Mouse (Mus musculus) heart, postnatal 4 days (tissue): ENCODE data around the gene Scnn1a. TPM values are rescaled to one million over a fixed set of nuclear protein-coding genes. Genes with fewer than 3 reads are reported as not detected.

Source experiments
- DNase-seq: peaks from one replicate; pipeline ENCODE4 v3.0.0; 2021
- total RNA-seq, 2 experiments: library from RNA; stranded (reverse); gene quantifications; 2 replicates each; pipeline ENCODE4 v1.2.3; 2021

The Scnn1a gene
- total RNA-seq, 2 experiments from 2014 or later = 0.83 to 1.1 TPM

DNA sequence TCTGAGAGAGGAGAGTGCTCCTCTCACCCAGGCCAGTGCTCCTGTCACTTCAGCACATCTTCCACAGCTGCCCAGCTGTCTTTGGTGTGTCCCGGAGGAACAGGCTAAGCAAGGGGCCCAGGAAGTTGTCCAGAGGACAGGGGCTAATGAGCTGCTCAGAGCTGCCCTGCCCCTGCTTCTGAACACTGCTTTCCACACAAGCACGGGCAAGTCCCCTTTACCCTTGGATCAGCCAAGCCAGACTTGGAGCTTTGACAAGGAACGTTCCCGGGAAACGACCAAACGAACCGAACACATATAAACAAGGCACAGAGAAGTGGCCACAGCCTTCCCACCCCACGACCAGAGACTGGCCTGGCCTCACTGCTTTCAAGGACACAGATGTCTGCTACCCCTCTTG lies 23.6 kb downstream of the Scnn1a start:
- peak; percentile 48 for DNase-seq

DNA sequence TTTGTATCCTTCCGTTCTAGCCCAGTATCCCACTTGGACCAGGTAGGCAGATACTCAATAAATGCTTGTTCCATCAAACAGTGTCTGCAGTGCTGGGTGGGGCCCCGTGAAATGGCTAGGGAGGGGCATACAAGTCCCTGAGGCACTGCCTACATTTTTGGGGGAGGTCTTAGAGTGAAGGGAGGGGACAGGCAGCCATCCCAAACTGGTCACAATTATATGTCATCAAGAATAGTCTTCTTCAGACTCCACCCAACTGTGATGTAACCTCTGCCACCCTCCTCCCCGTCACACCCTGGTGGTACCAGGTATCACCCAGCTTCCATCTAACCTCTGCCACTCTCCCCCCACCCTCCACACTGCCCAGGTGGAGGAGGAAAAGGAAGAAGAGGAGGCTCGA lies 24.4 kb downstream of the Scnn1a start:
- DNase-seq = no peak

DNA sequence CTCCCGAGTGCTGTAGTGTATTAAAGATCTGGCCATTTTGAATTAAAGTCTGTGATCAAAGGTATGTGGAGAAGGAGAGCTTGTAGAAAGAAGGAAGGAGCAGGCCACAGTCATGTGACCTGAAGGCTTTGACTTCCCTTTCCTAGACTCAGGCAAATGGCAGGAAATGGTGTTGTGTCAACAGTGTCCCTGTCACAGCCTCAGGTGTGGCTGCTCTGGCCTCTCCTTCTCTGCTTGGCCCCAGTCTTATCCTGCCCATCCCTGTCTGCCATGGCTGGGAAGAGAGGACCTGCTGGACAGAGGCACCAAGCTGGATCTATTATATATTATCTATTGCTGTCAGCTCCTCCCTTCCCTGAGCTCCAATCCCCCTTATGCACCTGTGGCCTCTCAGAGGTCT lies 25.2 kb downstream of the Scnn1a start:
- no peak for DNase-seq

DNA sequence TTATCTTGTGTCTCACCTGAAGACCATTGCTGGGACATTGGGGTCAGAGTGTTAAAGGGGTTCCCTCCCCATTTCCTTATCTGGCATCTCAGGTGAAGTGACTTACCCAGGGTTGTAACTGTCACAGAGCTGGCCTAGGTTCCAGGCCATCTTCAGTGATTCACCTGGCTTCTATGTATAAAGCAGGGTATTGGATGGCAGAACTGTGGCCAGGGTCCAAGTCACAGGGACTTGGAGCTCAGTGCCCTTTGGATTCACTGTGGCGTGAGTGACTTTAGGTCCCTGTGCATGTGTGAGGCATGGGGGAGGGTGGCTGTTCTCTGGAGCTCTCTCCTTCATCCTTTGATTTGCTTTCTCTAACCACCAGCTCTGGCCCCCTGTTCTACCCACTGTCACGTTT lies 25.6 kb downstream of the Scnn1a start:
- no peak for DNase-seq

DNA sequence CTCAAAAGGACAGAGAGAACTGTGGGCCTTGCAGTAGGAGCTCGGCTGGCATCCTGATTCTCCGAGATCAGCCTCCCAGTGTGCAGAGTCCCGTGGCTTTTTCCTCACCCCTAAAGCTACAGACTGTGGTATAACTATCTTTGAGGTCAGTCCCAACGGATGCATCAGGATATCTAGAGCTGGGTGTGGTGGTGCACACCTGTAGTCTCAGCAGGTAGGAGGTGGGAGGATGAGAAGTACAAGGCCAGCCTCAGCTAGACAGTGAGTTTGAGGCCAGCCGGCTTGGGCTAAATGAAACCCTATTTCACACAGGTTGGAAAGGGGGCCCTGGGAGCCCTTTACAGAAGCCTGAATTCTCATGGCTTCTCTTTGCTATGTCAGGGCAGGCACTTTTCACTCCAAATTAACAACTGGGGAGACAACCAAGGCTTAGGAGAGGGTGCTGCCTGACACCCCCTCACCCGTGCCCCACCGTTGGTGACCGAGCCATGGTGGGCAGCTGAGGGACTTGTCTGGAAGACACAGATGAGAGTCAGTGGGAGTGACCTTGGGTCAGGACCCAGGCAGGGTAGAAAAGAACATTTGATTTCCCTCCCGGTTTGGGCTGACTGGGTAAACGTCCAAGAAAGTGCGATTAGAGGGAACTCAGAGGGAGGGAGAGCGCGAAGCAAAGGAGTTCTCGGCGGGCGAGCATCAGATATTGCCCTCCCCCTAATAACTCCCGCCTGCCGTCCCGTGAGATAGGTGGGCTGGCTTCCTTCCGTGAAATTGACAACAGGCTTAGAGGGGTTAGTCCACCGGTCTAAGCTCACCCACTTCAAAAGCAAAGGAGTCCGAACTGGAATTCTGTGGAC lies 28.5 kb downstream of the Scnn1a start, which contains the start of gene Tnfrsf1a:
Tnfrsf1a (plus strand) TSS at position 642 of the 854 bp plus-strand sequence.
- DNase-seq = peak; percentile 48

DNA sequence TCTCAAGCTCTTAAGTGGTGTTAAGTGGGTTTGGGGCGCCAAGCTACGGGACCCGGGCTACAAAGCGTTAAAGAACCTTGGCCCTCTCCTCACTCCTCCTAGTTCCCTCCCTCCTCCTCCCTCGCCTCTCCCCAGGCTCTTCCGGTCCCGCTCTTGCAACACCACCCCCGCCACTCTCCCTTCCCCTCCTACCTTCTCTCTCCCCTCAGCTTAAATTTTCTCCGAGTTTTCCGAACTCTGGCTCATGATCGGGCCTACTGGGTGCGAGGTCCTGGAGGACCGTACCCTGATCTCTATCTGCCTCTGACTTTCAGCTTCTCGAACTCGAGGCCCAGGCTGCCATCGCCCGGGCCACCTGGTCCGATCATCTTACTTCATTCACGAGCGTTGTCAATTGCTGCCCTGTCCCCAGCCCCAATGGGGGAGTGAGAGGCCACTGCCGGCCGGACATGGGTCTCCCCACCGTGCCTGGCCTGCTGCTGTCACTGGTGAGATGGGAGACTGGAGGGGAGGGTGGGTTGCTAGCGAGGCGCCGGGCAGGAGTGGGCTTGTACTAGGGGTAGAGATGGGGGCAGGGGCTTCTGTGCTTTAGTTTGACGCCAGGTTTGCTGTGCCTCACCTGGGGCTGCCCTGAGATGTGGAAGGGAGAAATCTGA lies 29.2 kb downstream of the Scnn1a start:
- DNase-seq = peak; percentile 71

DNA sequence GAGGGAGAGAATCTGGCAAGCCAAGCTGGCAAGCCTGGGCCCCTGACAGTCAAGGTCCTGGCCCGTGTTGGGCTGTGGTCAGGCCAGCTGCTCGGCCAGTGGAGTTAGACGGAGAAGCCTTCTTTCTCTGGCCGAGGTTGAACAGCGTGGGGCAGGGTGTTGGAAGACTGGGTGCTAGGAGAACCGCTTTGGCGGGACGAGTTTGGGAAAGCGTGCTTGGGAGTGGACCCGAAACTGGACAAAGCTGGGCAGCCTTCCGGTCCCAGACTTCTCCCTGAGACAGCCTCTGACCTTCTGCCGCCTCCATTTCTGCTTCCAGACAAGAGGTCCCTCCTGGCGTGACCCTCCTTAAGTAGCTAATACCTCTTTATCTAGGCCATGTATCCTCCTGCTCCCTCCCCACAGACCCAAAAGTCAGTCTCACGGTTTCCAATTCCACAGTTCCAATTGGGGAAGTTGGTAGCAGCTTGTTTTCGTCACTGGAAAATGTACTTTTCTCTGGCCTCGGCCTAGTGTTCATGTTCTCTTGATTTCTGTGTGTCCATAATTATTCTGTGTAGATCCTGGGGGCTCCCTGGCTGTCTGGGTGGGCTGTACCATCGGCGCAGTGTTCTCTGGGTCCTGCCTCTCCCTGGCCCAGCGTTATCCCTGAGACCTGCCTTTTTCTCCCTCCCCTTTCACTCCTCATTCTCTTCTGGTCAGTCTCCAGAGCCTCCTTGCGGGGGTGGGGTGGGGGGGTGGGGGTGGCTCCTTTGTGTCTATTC lies 30.0 kb downstream of the Scnn1a start:
- peak; percentile 42 for DNase-seq

DNA sequence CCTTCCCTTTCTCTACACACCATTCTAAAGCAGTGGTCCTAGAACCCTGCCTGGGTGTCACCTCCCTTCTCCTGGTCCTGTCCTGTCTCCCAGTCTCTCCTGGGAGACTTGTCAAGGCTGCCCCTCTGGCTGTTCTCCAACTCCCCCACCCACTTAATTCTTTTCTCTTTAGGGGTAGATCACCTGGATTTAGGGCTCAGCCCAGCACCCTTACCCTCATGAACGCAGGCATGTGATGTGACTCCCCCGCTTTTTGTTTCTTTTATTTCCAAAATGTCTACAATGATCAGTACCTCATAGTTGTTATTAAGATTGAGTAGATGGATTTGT lies 30.5 kb downstream of the Scnn1a start:
- DNase-seq = no peak

DNA sequence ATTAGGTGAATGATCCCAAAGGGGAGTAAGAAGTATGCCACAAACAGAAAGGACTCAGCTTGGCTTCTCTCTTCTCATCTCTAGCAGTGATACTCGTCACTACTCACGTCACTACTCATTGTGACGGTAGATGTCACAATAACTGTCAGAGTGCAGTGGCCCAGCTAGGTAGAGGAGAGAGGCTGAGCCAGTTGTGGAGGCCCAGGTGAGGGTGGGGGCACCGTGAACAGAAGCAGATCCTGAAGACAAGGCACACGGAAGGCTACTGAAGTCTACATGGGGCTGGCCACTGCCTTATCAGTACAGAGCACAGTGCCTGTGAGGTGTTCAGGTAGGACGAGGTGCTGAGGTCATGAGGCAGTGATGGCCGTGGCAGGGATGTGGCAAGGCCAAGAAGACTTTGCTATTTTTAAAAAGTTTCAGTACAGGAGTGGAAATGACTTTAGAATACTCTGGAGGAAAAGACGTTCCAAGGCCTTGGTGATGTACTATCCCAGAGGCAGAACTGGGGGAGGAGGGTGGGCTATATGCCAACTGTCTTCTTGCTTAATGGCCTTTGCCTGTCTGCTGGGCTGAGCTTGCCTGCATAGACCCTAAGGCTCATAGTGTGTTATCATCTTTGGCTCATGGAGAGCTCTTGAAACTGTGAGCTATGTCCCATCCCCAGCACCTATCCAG lies 31.0 kb downstream of the Scnn1a start:
- peak; percentile 68 for DNase-seq

DNA sequence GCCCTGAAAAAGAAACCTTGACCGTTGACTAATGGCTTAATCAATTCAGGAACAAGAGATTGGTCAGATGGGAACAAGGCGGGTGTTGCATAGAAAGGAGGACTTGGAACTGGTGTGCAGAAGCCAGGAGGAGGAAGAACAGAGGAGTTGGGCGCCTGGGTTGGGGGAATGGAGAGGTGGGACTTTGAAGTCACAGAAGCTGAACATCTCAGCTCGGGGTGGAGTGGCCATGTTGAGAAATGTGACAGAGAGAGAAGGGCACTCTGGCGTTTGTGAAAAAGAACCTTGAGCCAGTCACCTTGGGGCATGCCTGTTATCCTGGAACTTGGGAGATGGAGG lies 31.6 kb downstream of the Scnn1a start:
- no peak for DNase-seq

DNA sequence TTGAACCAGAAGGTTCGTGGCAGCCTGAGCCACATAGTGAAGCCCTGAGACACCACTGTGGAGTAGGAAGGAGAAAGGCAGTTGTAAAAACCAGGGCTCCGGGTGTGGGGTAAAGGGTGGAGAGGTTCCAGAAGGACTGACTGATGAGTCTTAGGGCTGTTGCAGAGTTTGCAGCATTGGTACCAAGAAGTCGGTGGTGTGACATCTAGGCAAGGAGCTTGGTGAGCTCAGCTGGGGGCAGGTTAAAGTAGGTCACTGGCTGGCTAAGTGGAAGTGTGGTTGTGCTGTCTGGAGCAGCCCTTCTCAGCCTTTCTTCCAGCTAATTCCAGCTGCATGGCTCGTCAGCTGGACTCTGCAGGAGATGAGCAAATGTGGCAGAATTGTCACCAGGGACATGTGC lies 32.4 kb downstream of the Scnn1a start:
- no peak for DNase-seq

DNA sequence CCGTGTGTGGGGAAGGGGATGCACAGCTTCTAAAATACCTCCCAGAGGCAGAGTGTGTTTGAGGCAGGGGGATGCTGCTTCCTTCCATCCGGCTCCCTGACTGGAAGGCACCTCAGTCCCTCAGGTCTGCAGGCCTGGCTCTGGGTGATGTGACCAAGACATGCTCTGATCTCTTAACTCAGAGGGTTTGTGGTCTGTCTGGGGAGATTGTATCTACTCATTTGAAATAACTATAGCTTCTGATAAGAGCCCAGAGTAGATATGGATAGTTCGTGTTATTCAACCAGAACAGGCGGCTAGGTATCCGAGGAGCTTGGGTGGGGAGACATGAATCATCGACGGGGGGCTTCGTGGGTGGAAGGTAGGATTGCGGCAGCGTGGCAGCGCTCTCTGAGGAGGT lies 32.8 kb downstream of the Scnn1a start:
- no peak for DNase-seq

DNA sequence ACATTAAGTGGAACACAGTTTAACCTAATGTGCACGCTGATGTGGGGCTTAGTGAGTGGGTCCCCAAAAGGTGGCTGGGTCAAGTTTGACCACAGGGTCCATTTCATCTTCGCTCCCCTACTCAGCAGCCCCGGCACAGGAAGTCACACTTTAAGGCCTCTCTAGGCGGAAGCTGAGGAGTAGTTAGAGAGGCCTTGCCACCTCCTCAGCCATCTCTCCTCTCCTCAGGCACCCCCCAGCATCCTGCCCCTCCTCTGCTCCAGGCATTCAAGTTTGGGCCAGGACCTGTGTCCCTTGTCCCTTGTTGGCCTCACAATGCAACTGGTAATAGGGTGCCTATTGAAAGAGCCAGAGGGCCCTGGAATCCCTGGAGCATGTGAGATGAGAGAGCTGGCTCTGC lies 33.2 kb downstream of the Scnn1a start:
- no peak for DNase-seq

DNA sequence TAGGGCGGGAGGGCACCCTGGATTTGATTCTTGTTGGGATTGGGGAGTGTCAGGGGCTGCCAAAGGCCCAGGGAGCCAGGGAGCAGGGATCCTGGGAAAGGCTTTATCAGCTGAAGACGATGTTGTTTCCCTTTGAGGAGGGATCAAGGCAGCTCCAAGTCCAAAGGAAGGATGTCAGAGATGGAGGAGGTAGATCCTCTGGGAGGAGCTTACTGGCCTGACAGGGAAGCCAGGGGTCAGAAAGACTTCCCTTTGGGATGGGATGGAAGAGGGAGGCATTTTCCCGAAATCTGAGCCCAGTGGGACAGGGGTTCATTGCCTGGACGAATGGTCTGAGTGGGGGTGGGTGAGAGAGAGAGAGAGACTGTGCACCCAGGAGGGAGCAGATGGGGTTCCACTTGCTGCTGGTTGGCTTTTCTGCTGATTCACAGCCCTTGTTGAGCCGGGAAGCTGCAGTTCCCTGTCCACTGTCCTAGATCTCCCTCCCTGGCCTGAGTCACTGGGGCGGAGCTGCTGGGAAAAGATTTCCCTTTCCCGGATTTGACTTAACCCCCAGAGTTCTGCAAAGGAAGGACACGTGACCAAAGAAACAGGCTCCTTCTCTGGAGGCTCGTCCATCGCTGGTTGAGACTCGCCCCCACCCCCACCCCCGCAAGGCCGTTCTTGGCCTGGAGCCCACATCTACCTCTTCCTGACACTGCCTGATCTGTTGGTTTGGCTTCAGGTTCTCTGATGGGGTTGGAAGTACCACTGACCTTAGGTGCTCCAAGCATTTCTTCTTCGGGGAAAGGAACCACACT lies 34.1 kb downstream of the Scnn1a start:
- DNase-seq = peak; percentile 73

DNA sequence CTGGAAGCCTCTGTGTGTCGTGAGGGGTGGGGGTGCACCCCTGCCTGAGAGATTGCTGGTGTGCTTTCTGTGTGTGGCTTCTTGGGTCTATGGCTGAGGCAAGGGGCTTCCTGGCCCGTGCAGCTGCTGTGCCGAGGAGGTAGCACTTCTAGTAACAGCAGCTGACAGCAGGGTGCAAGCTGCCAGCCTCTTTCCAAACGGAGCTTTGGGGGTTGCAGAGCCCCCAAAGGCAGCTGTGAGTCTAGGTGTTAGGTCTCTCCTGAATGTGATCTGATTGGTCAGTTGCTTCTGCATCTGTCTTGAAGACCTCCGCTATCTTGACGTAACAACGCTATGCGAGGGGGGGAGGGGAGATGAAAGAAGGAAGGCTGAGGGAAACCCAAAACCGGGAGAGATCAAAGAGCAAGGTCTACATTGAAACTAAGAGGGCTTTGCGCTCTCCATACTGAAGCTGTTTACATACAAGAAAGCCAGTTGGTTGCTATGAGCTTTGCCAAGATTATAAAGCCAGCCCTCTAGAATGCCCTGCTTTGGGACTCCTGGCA lies 34.8 kb downstream of the Scnn1a start:
- DNase-seq = no peak

DNA sequence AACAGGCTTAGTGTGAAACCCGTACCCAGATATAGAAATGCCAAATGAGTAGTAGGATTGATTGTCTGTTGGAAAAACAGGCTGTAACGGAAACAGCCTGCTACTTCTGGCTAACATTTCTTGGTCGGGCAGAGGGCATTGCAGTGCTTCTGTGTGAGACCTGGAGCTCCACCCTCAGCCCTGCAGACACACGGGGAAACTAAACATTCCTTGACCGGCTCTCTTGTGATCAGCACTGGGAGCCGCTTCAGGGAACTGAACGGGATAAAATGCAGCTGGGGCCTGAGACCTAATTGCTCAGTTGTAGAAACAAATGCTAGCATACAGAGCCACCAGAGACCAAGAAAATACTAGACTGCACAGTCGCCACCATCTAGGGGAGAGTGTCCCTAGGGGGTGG lies 35.8 kb downstream of the Scnn1a start:
- DNase-seq = no peak

DNA sequence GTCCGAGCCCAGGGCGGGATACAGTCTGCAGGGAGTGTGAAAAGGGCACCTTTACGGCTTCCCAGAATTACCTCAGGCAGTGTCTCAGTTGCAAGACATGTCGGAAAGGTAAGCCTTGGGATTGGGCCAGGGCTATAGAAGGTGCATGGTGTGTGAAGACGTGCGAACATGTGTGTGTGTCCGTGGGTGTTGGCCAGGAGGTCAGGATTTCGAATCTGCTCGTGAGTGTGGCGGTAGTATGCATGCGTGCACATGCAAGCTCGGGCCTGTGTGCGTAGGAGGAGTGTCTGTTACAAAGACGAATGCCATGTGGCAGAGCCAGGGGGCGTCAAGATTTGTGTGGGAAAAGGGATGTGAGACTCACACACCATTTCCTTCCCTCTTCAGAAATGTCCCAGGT lies 36.9 kb downstream of the Scnn1a start:
- no peak for DNase-seq

DNA sequence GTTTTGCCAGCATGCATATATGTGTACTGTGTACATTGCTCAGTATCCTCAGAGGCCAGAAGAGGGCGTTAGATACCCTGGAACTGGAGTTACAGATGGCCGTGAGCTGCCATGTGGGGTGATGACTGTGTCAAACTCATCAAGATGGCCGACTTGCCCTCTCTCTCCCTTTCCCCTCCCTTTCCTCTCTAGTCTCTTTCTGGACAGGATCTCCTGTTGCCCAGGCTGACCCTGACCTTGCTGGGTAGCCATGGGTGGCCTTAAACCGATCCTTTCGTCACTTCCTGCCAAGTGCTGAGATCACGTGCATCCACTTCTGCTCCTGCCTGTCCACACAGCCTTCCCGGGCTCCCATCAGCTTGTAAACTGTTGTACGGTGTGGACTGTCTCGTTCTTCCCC lies 39.5 kb downstream of the Scnn1a start:
- no peak for DNase-seq

DNA sequence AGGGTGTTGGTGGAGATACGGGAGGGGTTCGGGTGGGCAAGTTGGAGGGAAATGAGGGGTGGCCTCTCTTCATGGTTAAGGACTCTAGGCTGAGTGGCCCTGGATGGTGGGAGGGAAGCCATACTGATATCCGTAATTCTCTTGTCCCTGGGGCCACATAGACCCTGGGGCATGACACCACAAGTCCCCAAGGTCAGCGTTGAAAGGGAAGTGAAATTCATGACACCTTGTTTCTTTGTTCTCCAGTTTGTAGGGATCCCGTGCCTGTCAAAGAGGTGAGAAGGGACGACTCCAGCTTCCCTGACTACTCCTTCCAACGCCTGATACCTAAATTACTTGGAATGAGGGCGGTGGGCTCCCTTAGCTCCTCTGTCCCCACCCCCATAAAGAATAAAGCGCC lies 40.4 kb downstream of the Scnn1a start:
- DNase-seq = no peak

DNA sequence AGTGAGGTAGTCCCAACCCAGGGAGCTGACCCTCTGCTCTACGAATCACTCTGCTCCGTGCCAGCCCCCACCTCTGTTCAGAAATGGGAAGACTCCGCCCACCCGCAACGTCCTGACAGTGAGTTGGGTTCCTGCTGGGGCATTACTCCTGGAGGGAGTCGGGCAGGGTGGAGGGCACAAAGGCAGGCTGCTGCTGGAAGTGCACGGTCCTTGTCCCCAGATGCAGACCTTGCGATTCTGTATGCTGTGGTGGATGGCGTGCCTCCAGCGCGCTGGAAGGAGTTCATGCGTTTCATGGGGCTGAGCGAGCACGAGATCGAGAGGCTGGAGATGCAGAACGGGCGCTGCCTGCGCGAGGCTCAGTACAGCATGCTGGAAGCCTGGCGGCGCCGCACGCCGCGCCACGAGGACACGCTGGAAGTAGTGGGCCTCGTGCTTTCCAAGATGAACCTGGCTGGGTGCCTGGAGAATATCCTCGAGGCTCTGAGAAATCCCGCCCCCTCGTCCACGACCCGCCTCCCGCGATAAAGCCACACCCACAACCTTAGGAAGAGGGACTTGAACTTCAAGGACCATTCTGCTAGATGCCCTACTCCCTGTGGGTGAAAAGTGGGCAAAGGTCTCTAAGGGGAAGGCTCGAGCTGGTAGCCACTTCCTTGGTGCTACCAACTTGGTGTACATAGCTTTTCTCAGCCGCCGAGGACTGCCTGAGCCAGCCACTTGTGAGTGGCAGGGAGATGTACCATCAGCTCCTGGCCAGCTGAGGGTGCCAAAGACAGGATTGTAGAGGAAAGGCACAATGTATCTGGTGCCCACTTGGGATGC lies 41.2 kb downstream of the Scnn1a start:
- DNase-seq = peak; percentile 66

DNA sequence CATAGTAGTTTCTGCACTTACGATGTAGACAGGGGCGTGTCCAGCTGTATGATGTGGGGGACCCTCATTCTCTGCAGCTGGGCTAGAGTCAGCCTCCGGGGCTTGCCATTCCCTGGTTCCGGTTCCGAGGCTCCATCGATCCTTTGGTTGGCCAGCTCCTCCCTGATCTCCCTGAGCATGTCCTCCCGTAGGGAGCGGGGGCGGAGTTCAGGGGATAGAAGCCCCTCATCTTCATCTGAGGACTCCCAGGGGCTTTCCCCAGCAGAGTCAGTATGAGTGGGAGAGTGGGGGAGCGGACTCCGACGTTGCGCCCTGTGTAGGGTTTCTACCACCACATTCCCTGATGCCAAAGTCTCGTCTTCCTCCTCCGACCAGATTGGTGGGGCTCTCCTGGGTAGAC lies 42.6 kb downstream of the Scnn1a start:
- DNase-seq = no peak
